Mouse (Mus musculus) frontal cortex, postnatal 36 days (tissue): ENCODE data around the gene Samm50.

Experiments used
- DNase-seq, 2 experiments: peaks; one replicate each; pipeline ENCODE4 v3.0.0; 2022; ENCODE audit warnings: low spot score in 2 of 2

Samm50 gene

GRCm38 (mm10) chr15:84211564-84211963 lies 19.5 kb downstream of the Samm50 start:
- DNase-seq = no peak

GRCm38 (mm10) chr15:84212031-84212755 lies 20.2 kb downstream of the Samm50 start:
- DNase-seq = peak; percentile 88 to 90

GRCm38 (mm10) chr15:84212756-84213105 lies 20.7 kb downstream of the Samm50 start:
- no peak for DNase-seq

- no peak for DNase-seq
Measured at GRCm38 (mm10) chr15:84213162-84213739, 21.2 kb downstream of the Samm50 start.

- no peak for DNase-seq
Measured at GRCm38 (mm10) chr15:84214476-84214875, 22.4 kb downstream of the Samm50 start.

- no peak for DNase-seq
Measured at GRCm38 (mm10) chr15:84215273-84215672, 23.2 kb downstream of the Samm50 start.

- no peak for DNase-seq
Measured at GRCm38 (mm10) chr15:84216026-84216425, 24.0 kb downstream of the Samm50 start.

GRCm38 (mm10) chr15:84216461-84217084 lies 24.5 kb downstream of the Samm50 start:
- DNase-seq = no peak

GRCm38 (mm10) chr15:84217969-84218782 lies 26.1 kb downstream of the Samm50 start:
- no peak for DNase-seq

GRCm38 (mm10) chr15:84218783-84219271 lies 26.8 kb downstream of the Samm50 start:
- no peak for DNase-seq

- no peak for DNase-seq
Measured at GRCm38 (mm10) chr15:84221539-84221938, 29.5 kb downstream of the Samm50 start.

GRCm38 (mm10) chr15:84223423-84223822 lies 31.4 kb downstream of the Samm50 start:
- peak in 1 of 2 experiments; percentile 51 for DNase-seq

GRCm38 (mm10) chr15:84224779-84225178 lies 32.7 kb downstream of the Samm50 start:
- no peak for DNase-seq

- DNase-seq = no peak
Measured at GRCm38 (mm10) chr15:84226918-84227317, 34.9 kb downstream of the Samm50 start.

GRCm38 (mm10) chr15:84230661-84231060 lies 38.6 kb downstream of the Samm50 start:
- DNase-seq = no peak

GRCm38 (mm10) chr15:84231113-84231712 lies 39.2 kb downstream of the Samm50 start:
- DNase-seq = peak; percentile 62

GRCm38 (mm10) chr15:84231721-84232561 lies 39.9 kb downstream of the Samm50 start, which contains the start of gene Parvb:
Gene Parvb (plus strand): TSS chr15:84232043.
- DNase-seq = peak; percentile 46 to 48

GRCm38 (mm10) chr15:84232609-84233008 lies 40.6 kb downstream of the Samm50 start:
- no peak for DNase-seq

GRCm38 (mm10) chr15:84234794-84235581 lies 42.9 kb downstream of the Samm50 start:
- DNase-seq = no peak

- DNase-seq = no peak
Measured at GRCm38 (mm10) chr15:84235646-84236045, 43.6 kb downstream of the Samm50 start.
